Mouse (Mus musculus) frontal cortex, adult 2 months (tissue): ENCODE measurements around the gene Lag3. TPM values are rescaled to one million over a fixed set of nuclear protein-coding genes. Genes with fewer than 3 reads are reported as not detected.
"Not testable (repeated sequence)": the region's sequence is repeated elsewhere in the genome, so short reads cannot be mapped to it uniquely, and the experiment has no call there.

Source experiments
- DNase-seq, 2 experiments: peaks; one replicate each; pipeline ENCODE4 v3.0.0; 2022; ENCODE audit warnings: low spot score in 1 of 2; ENCODE audit errors: extremely low spot score in 1 of 2
- polyA plus RNA-seq: library from polyadenylated mRNA; depleted of rRNA; stranded (reverse); fragments of >200 nt; gene quantifications from 2 replicates; pipeline ENCODE4 v1.2.3, GENCODE M21; 2012

Gene Lag3
- polyA plus RNA-seq, 1 experiment: 6.0 TPM

GRCm38 (mm10) chr6:124901851-124902250 lies 9.7 kb downstream of the Lag3 start:
- DNase-seq: no peak

- no peak for DNase-seq
Observed at GRCm38 (mm10) chr6:124900801-124901480, 10.6 kb downstream of the Lag3 start.

DNA sequence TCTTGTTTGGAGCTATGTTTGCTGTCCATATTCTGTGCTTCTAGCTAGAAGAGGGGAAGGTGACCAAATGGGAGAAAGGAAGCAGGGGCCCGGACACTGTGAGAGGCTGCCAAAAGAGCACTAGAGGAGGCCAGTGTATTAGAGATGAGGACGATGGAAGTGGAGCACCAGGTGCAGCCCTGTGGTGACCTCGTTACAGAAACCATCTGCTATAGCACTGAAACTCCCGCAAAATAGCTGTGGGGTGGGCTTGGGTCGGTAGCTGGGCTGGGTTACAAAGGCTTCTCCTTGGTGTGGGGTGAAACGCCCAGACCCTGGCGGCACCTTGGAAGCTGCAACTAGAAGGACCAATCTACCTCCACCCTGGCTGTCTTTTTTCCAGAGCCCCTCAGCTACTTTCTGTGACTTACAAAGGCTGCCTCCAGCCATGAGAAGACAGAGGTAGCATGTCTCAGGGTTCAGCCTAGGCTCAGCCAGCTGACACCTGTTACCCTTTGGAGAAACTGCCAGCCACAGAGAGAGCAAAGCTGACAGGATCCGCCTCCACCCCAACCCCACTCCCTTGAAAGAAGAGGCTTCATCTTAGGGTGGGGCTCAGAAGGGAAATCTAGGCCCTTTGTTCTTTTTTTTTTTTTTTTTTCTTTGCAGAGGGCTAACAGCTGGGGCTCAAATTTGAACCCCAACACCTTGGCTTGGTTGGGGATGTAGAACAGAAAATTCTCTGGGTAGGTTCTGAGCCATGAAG lies 11.3 kb downstream of the Lag3 start:
- no peak for DNase-seq

DNA sequence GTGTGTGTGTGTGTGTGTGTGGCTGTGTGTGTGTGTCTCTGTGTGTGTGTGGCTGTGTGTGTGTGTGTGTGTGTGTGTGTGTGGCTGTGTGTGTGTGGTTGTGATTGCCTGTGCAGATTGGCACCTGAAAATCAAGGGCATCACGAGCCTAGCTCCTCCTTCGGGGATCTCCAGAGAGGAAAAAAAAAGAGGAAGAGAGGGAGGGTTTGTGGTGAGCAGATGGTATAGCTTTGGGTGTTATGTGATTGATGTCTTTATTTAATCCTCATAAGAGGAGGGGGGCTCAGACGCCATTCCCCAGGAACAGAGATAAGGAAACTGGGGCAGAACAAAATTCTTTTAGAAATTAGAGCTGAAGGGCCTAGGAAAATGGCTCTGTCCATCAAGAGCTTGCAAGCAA lies 13.1 kb downstream of the Lag3 start:
- no peak for DNase-seq

- DNase-seq: not testable (repeated sequence)
Observed at GRCm38 (mm10) chr6:124894113-124894512, 17.4 kb downstream of the Lag3 start.

- DNase-seq: no peak
Observed at GRCm38 (mm10) chr6:124890997-124891396, 20.5 kb downstream of the Lag3 start.

GRCm38 (mm10) chr6:124888555-124889125 lies 22.9 kb downstream of the Lag3 start:
- no peak for DNase-seq

DNA sequence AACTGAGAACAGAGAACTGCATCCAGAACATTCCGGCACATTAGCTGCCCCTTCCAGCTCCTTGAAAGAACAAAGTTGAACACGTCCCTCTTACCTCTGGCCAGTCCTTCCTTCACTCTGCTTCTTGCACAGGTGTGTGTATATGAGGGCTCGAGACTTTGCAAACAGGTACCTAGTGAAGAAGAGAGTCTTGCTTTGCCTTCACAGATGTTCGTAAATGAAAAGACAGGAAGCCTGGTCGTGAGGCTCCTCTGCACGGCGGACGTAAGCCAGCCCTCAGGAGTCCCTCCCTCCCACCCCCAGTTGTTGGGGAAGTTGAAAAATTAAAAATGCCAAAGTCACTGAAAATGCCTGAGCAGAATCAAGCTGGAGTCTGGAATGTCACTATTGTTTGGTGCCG lies 23.5 kb downstream of the Lag3 start, which contains the start of gene Cd4:
Gene Cd4 (minus strand): TSS at position 236 of the 400 bp plus-strand sequence.
- no peak for DNase-seq

- DNase-seq: no peak
Observed at GRCm38 (mm10) chr6:124885956-124886381, 25.5 kb downstream of the Lag3 start.

DNA sequence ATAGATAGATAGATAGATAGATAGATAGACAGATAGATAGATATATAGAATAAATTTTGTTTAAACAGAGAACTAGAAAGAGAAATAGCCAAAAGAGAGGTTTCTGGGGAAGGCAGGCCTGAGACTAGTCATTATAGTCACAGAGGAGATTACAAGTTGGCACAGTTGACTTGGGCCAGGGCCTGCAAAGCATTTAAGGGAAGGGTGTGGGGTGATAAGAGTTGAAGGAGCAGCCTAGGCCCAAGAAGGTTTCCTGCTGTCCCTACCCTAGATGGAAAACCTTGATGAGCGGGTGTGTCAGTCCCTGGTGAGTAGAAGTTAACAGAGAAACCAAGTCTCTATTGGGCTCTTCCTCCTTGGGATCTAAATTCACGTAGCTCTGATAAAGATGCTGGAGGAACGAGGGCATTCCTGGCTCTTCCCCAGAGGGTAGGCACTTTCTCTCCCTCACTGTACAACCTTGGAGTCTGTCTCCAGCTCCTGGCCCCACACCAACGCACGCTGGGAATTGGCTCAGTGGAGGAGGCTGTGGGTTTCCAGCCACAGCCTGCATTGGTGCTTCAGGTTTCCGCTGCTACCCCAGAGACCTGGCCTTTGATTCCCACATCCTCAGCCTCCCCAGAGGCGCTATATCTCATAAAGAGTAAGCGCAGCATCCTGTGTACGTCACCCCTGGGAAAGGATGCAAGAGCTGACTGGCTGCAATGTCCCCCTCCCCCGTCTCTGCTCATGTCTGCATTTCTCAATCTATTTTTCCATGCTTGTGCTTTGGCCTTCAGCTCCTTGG lies 26.6 kb downstream of the Lag3 start:
- DNase-seq: no peak

- no peak for DNase-seq
Observed at GRCm38 (mm10) chr6:124883351-124883750, 28.2 kb downstream of the Lag3 start.

GRCm38 (mm10) chr6:124881821-124882220 lies 29.7 kb downstream of the Lag3 start:
- DNase-seq: no peak

DNA sequence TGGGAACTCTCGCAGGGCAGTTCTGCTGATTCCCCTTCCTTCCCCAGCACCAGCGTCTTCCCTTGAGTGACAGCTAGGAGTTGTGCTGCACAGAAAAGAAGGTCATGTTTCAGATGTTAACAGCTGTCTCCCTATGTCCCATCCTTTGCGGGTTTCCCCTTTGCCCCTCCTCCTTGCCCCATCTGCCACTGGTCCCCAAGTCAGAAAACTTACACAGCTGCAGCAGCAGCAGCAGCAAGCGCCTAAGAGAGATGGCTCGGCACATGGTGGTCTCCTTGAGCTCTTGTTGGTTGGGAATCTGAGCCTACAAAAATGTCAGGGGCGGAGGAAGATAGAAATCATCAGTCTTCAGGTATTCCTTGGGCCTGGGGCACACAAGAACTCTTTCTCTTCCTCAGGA lies 32.1 kb downstream of the Lag3 start:
- DNase-seq: no peak

DNA sequence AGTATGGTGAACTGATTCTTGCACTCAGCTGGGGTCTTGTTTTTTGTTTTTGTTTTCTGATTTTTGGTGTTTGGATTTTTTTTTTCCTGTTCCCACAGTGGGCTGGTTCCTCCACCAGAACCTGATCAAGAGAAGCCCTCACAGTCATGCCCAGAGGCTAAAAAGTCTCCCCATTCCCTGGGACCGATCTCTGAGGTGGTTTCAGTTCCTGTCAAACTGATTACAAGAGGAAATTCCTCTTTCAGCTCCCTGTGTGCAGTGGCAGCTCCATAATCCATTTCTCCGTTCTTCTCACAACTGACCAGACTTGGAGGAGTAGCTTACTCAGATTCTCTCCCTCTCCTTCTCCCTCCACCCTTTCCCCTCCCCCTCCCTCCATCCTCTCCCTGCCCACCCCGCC lies 37.2 kb downstream of the Lag3 start:
- no peak for DNase-seq

GRCm38 (mm10) chr6:124866560-124866959 lies 44.9 kb downstream of the Lag3 start:
- no peak for DNase-seq

DNA sequence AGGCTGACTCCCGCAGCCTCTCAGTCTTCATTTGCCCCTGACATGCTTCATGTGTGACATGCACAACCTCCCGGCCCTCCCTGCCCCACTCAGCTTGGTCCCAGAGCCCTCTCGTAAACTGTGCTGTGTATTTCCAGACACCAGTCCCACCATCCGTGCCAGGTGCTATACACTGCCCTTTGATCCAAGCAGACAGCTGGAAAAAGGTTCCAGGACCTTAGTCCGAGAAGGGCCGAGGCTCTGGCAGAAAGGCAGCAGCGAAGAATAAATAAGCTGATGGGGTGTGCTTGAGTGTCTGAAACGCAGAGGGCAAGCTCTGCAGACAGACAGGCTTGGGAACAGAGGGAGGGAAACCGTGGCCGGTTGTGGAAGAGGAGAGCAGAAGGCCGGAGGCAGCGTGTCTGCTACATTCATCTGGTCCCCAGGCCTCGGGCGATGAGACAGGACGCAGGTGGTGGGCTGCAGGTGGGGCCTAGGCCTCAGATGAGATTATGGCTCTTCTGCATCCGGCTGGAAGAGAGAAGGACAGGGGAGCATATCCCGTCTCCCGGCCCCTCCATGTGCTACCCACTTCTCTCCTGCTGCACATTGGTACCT lies 45.6 kb downstream of the Lag3 start:
- no peak for DNase-seq

- DNase-seq: peak in 1 of 2 experiments; percentile 80
Observed at GRCm38 (mm10) chr6:124863658-124864298, 47.7 kb downstream of the Lag3 start, which contains the start of gene Gpr162. Gene Gpr162 (minus strand): TSS chr6:124863983.

GRCm38 (mm10) chr6:124863125-124863657 lies 48.3 kb downstream of the Lag3 start:
- no peak for DNase-seq

- peak in 1 of 2 experiments; percentile 65 for DNase-seq
Observed at GRCm38 (mm10) chr6:124862406-124863124, 48.9 kb downstream of the Lag3 start.
